Mouse (Mus musculus): Measurements from ENCODE around the gene Slc13a3. TPM values are rescaled to one million over a fixed set of nuclear protein-coding genes. Genes with fewer than 3 reads are reported as not detected.

The Slc13a3 gene
- polyA plus RNA-seq, 1 experiment from 2014 or later, result 5.8 TPM

Other genes with a start within 250 kb of the Slc13a3 start
- 4.8 and 4.9 TPM in 2 replicates for gene Cdh22, start 238.4 kb downstream of the Slc13a3 start, polyA plus RNA-seq (2014; fragmentation: Nextera tagmentation; extraction: Ambion mirVana)
- gene Slc35c2, start 185.4 kb downstream of the Slc13a3 start, polyA plus RNA-seq (2014; fragmentation: Nextera tagmentation; extraction: Ambion mirVana), result 54.7 and 56.4 TPM in 2 replicates
- gene Elmo2, start 146.8 kb downstream of the Slc13a3 start, polyA plus RNA-seq (2014; fragmentation: Nextera tagmentation; extraction: Ambion mirVana), result 95.5 and 101 TPM in 2 replicates
- gene Zfp663, start 104.5 kb downstream of the Slc13a3 start, polyA plus RNA-seq (2014; fragmentation: Nextera tagmentation; extraction: Ambion mirVana), result 8.1 and 9.1 TPM in 2 replicates
- gene Zfp334, start 85.0 kb downstream of the Slc13a3 start, polyA plus RNA-seq (2014; fragmentation: Nextera tagmentation; extraction: Ambion mirVana), result 13.6 and 13.9 TPM in 2 replicates
- not detected in 2 replicates for gene Ocstamp, start 72.8 kb downstream of the Slc13a3 start, polyA plus RNA-seq (2014; fragmentation: Nextera tagmentation; extraction: Ambion mirVana)
- 37.0 and 45.0 TPM in 2 replicates for gene Trp53rka, start 20.1 kb upstream of the Slc13a3 start, polyA plus RNA-seq (2014; fragmentation: Nextera tagmentation; extraction: Ambion mirVana)
- gene Slc2a10, start 30.6 kb upstream of the Slc13a3 start, polyA plus RNA-seq (2014; fragmentation: Nextera tagmentation; extraction: Ambion mirVana), result 1.2 and 1.8 TPM in 2 replicates
- 4.2 and 4.6 TPM in 2 replicates for gene Eya2, start 121.8 kb upstream of the Slc13a3 start, polyA plus RNA-seq (2014; fragmentation: Nextera tagmentation; extraction: Ambion mirVana)

Data from forebrain, embryonic 14.5 days (tissue).